Mouse (Mus musculus) common myeloid progenitor, adult 5-6 weeks (primary cell): ENCODE data around the gene Olfr1279. TPM values are rescaled to one million over a fixed set of nuclear protein-coding genes. Genes with fewer than 3 reads are reported as not detected.
"Not testable (repeated sequence)": the region's sequence is repeated elsewhere in the genome, so short reads cannot be mapped to it uniquely, and the experiment has no call there.

ENCODE experiments used
- ATAC-seq: replicated peaks from 2 replicates; pipeline ENCODE4 v1.8.0; 2016; ENCODE audit warnings: low read depth, mild to moderate bottlenecking, moderate TSS enrichment, inconsistent platforms; ENCODE audit not compliant: poor library complexity, severe bottlenecking
- total RNA-seq: library from RNA; stranded (forward); fragments of 200-1000, 187-1606 nt; gene quantifications from 2 replicates; pipeline ENCODE4 v1.2.3, GENCODE M21; 2017

Olfr1279 gene
- total RNA-seq = not detected in 2 replicates

DNA sequence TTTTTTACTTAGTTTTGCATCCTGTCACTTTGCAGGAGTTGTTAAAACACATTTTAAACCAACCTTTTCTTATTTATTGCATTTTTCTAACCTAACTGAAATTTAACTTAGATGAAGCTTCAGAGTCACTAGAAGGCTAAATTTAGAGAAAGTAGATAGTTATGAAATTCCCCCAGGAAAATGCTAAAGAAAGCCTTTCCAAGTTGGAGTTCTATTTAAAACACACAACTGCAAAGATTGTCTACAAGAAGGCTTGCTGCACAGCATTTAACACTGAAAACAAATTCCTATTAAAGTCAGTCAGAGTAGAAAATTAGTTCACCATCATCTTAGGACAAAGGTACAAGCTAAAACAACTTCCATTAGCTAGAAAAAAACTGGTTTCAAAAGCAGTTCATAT, at the start of gene Olfr1279:
Gene Olfr1279, plus strand, starts transcription at position 262 of the 400 bp plus-strand sequence.
- no peak for ATAC-seq

GRCm38 (mm10) chr2:111254216-111254615, 46.2 kb upstream of the Olfr1279 start, which contains the start of gene Olfr1276:
TSS of gene Olfr1276 (plus strand) at chr2:111254516.
- no peak for ATAC-seq

DNA sequence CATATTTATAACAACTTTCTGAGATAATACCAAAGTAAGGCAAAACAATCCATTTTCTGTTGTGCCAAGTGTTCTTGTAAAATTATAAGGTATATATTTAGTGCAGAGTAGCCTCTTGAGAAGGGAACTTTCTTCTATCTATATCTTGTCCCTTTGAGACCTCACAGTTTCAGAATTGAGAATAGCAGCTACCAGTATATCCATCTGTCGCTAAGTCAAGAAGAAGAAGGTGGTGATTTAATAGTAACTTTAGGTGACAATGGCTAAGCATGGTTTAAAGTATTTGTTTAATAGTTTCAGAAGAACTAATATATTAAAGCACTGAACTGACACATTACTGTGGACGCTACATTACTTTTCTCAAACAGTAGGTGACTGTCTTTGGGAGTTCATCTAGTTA, 26.4 kb upstream of the Olfr1279 start, which contains the start of gene Olfr1277:
Gene Olfr1277, minus strand, starts transcription at position 101 of the 400 bp plus-strand sequence.
- no peak for ATAC-seq

GRCm38 (mm10) chr2:111289836-111290235, 10.6 kb upstream of the Olfr1279 start, which contains the start of gene Olfr1278:
TSS of gene Olfr1278 (plus strand) at chr2:111290136.
- no peak for ATAC-seq

- no peak for ATAC-seq
Observed at GRCm38 (mm10) chr2:111298541-111298940, 1.9 kb upstream of the Olfr1279 start.

GRCm38 (mm10) chr2:111313717-111314116, 13.3 kb downstream of the Olfr1279 start, which contains the start of gene Olfr1280:
TSS of gene Olfr1280 (plus strand) at chr2:111314017.
- ATAC-seq = no peak

- ATAC-seq = no peak
Observed at GRCm38 (mm10) chr2:111326220-111326619, 25.8 kb downstream of the Olfr1279 start, which contains the start of gene Olfr1281. TSS of gene Olfr1281 (plus strand) at chr2:111326520.

DNA sequence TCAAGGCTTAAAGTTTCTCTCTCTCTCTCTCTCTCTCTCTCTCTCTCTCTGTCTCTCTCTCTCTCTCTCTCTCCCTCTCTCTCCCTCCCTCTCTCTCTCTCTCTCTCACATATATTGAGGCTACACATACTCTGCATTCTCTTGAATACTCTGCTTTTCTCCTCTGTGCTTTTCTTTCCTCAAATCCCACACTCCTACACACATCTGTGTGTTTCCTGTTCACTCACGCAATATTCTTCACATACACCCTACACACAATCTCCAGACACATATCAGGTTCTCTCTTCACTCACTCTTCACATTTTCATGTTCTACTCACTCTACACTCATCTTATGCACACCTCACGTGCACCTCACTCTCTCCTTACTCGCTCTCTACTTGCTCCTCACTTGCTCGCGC, 33.3 kb downstream of the Olfr1279 start:
- ATAC-seq = not testable (repeated sequence)

DNA sequence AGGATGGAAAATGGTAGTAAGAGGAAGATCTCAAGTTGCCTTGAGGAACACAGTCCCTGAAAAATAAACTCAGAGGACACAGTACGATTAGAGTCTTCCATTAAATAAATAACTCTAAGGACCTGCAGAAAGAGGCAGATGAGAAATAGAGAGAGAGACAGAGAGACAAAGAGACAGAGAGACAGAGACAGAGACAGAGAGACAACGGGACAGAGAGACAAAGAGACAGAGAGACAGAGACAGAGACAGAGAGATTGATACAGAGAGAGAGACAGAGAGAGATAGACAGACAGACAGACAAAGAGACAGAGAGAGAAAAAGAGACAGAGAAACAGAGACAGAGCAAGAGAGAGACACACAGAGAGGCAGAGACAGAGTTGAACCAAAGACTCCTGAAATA, 35.5 kb downstream of the Olfr1279 start, which contains the start of gene Olfr1282:
Gene Olfr1282, minus strand, starts transcription at position 101 of the 400 bp plus-strand sequence.
- ATAC-seq = no peak

Other genes starting within 250 kb of the Olfr1279 start
- not detected in 2 replicates for gene Gm13941, start 194.7 kb upstream of the Olfr1279 start, total RNA-seq
- gene Gm15130, start 147.7 kb upstream of the Olfr1279 start, total RNA-seq = not detected in 2 replicates
- not detected in 2 replicates for gene 4930430A15Rik, start 71.0 kb upstream of the Olfr1279 start, total RNA-seq
- not detected in 2 replicates for gene Olfr1275, start 65.3 kb upstream of the Olfr1279 start, total RNA-seq
- not detected in 2 replicates for gene Olfr1276, start 46.1 kb upstream of the Olfr1279 start, total RNA-seq
- gene Olfr1277, start 26.5 kb upstream of the Olfr1279 start, total RNA-seq = not detected in 2 replicates
- not detected in 2 replicates for gene Olfr1278, start 10.5 kb upstream of the Olfr1279 start, total RNA-seq
- not detected in 2 replicates for gene Olfr1280, start 13.4 kb downstream of the Olfr1279 start, total RNA-seq
- not detected in 2 replicates for gene Olfr1281, start 25.9 kb downstream of the Olfr1279 start, total RNA-seq
- gene Olfr1282, start 35.4 kb downstream of the Olfr1279 start, total RNA-seq = not detected in 2 replicates
- not detected in 2 replicates for gene Olfr1283, start 66.2 kb downstream of the Olfr1279 start, total RNA-seq
- not detected in 2 replicates for gene Olfr1284, start 74.9 kb downstream of the Olfr1279 start, total RNA-seq
- not detected in 2 replicates for gene Olfr1286, start 122.5 kb downstream of the Olfr1279 start, total RNA-seq
- not detected in 2 replicates for gene Olfr1287, start 148.5 kb downstream of the Olfr1279 start, total RNA-seq
- not detected in 2 replicates for gene Olfr1288, start 173.5 kb downstream of the Olfr1279 start, total RNA-seq
- gene Olfr1289, start 180.2 kb downstream of the Olfr1279 start, total RNA-seq = not detected in 2 replicates
- gene Olfr1290, start 193.2 kb downstream of the Olfr1279 start, total RNA-seq = not detected in 2 replicates
- gene Olfr1291-ps1, start 196.5 kb downstream of the Olfr1279 start, total RNA-seq = not detected in 2 replicates
- not detected in 2 replicates for gene Olfr1293-ps, start 224.6 kb downstream of the Olfr1279 start, total RNA-seq
- not detected in 2 replicates for gene Olfr1294, start 239.7 kb downstream of the Olfr1279 start, total RNA-seq